Mouse (Mus musculus): ENCODE results near the gene Rps16. TPM values are rescaled to one million over a fixed set of nuclear protein-coding genes. Genes with fewer than 3 reads are reported as not detected.

Gene Rps16
- total RNA-seq (2021) = 100 to 1,000 TPM; 489 to 520 TPM

GRCm38 (mm10) chr7:28350155-28350883 lies at the start of gene Rps16:
Gene Rps16, plus strand, starts transcription at chr7:28350652.
- intact Hi-C loops (cut with DNase I) = loop anchor here (2.0 to 5.0 kb wide), 2 partner anchors 20 to 87 kb away; partner anchors contain the start of gene Gmfg
- DNase-seq (ENCODE audit: low spot score) = peak; percentile 96

- intact Hi-C loops (cut with DNase I) = loop anchor here (2.0 kb wide), 1 partner anchor 23 kb away; no protein-coding TSS in a partner anchor
- DNase-seq (ENCODE audit: low spot score) = peak; percentile 19
These were observed 48.6 kb upstream of the Rps16 start, which contains the start of gene Dll3 for GRCm38 (mm10) chr7:28301616-28302433. Gene Dll3, minus strand, starts transcription at chr7:28302238.

GRCm38 (mm10) chr7:28305641-28306040 lies 44.8 kb upstream of the Rps16 start:
- DNase-seq (ENCODE audit: low spot score) = no peak
- intact Hi-C loops (cut with DNase I) = no loop called here

DNA sequence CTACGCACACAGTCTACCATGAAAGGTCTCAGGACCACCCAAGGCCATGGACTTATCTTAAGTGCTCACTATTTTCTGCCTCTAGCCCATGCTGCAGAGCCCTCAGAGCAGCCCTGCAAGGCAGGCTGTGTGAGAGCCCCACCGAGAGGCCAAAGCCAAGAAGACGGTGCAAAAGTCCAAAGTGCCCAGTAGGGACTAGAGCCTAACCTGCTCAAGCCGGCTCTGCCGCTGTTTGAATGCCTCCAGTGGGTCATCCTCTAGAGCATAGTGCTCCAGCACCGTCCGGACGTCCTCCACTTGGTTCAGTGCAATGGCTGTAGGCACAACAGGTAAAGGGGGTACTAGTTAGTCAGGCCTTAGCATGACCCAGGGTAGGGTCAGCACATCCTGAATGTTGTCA lies 44.2 kb upstream of the Rps16 start:
- intact Hi-C loops (cut with DNase I) = no loop called here
- no peak for DNase-seq (ENCODE audit: low spot score)

DNA sequence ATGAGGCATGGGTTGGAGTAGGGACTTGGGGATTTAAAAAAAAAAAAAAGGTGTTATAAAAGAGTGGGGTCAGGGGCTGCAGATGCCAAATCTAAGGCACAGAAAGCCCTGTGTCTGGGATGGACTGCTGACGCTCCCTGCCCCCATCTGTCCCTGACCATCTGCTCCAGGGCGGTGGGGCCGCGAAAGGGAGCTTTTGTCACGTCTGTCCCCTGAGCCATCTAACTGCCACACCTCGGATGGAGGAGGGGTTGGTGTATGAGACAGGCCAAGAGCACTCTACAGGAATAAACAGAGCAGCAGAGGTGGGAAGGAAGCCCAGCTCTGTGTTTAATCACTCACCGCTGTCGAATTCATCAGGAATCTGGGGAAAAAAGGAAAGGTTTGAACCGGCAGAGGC lies 40.7 kb upstream of the Rps16 start:
- intact Hi-C loops (cut with DNase I) = no loop called here
- no peak for DNase-seq (ENCODE audit: low spot score)

DNA sequence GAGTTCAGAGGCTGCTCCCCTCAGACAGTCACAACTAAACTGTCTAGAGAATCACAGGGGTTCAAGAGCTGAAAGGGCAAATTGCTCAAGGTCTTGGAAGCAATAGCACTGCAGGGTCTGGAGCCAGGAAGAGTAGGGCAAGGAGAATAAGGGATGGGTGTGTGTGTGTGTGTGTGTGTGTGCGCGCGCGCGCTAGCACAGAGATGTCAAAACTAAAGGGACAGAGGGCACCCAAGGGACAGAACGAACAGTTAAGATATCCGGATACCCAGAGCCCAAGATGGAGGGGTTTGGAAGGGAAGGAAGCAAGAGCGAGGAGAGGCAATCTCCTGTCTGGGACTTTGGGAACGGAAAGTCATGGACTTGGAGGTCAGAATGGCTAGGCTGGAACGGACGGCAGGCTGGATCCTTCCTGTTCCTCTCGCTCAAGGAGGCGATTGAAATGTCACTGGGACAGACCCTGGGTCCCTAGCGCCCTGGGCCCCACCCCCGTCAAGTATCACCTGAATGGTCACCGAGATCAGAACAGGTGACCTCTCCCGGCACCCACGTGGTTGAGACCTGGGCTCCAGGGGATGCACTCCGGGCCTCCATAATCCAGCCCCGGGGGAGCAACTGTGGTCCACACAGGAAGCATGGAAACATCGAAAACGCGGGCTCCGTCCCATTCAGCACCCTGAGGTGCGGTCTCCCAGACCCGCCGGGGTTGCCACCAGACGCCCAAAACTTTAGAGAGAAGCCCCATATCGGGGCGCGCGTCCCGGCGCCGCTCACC lies 39.1 kb upstream of the Rps16 start:
- intact Hi-C loops (cut with DNase I) = no loop called here
- no peak for DNase-seq (ENCODE audit: low spot score)

DNA sequence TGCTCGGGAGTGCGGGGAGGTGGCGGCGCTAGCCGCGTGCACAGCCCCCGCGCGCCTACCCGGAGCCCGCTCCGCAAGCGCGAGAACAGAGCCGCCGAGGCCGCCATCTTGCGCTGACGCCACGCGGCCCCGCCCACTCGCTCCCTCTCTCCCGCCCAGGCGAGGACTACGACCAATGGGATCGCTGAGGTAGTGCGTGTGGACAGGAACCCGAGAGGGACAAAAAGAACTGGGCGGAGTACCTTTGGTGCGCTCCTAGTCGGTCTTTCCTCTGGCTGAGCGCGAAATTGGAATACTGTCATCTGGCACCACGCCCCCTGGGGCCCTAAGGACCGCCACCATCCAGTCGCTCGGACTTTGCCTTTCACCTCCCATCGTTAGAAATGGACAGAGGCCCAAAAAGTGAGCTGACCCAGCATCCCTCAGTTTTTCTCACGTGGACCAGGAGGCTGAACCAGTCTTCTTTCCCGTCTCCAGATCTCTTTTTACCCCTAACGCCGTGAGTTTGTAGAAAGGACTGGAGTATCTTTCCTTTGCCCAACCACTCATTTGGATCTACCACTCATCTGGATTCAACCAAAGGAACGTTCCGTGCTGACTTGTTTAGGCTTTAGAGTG lies 38.4 kb upstream of the Rps16 start, which contains the start of gene Timm50:
Gene Timm50, minus strand, starts transcription at position 147 of the 618 bp plus-strand sequence.
- intact Hi-C loops (cut with DNase I) = loop anchor here (2.0 kb wide), 1 partner anchor 25 kb away; no protein-coding TSS in a partner anchor
- peak; percentile 94 for DNase-seq (ENCODE audit: low spot score)

- no peak for DNase-seq (ENCODE audit: low spot score)
- intact Hi-C loops (cut with DNase I) = no loop called here
These were observed 32.4 kb upstream of the Rps16 start for GRCm38 (mm10) chr7:28318036-28318435.

GRCm38 (mm10) chr7:28318714-28319113 lies 31.7 kb upstream of the Rps16 start:
- intact Hi-C loops (cut with DNase I) = no loop called here
- no peak for DNase-seq (ENCODE audit: low spot score)

- intact Hi-C loops (cut with DNase I) = no loop called here
- no peak for DNase-seq (ENCODE audit: low spot score)
These were observed 28.3 kb upstream of the Rps16 start for GRCm38 (mm10) chr7:28321974-28322720.

DNA sequence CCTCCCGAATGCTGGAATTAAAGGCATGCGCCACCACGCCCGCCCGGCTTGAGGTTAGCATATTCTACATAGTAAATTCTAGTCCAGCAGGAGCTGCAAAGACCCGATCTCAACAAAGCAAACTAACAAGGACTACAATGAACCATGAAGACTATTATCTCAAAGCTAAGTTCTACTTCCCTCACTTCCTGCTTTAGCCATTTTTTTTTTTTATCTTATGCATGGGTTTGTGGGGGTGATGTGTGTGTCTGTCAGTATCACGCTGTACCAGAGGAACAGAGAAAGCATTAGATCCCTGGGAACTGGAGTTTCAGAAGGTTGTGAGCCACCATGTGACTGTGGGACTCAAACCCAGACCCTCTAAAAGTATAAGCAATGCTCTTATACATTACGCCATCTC lies 25.2 kb upstream of the Rps16 start:
- no peak for DNase-seq (ENCODE audit: low spot score)
- intact Hi-C loops (cut with DNase I) = no loop called here

GRCm38 (mm10) chr7:28326457-28326856 lies 24.0 kb upstream of the Rps16 start:
- no peak for DNase-seq (ENCODE audit: low spot score)
- intact Hi-C loops (cut with DNase I) = no loop called here

DNA sequence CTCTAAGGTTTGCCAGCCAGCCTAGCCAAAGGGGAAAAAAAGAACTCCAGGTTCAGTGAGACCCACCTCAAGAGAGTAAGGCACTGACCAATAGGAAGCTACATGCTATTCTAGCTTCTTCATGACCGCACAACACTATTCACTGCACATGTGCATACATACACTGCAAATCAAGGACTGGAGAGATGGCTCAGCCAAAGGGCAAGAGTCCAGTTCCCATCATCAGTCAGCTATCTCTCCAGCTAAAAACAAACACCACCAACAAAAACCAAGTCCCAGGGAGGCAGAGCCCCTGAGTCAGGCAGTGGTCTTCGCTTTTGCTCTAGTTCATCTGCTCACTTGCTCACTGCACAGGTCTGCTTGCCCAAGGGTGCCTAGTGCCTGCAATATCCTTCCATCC lies 22.2 kb upstream of the Rps16 start:
- DNase-seq (ENCODE audit: low spot score) = no peak
- intact Hi-C loops (cut with DNase I) = no loop called here

DNA sequence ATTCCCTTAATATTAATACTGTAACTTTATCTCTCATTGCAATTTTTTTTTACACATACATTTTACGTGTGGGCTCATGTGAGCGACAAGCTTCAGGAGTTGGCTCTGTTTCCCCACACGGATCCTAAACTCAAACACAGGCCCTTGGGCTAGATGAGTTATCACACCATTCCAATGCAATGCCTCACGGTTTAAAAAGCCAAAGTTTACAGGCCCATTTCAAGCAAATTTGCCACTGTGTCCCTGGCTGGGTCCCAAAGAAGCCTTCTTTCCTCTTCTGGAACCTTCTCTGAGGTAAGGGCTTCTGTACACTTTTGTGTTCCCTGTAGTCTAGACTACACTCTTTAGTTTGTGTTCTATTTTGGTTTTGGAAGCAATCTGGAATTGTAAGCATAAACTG lies 15.9 kb upstream of the Rps16 start:
- no peak for DNase-seq (ENCODE audit: low spot score)
- intact Hi-C loops (cut with DNase I) = no loop called here

DNA sequence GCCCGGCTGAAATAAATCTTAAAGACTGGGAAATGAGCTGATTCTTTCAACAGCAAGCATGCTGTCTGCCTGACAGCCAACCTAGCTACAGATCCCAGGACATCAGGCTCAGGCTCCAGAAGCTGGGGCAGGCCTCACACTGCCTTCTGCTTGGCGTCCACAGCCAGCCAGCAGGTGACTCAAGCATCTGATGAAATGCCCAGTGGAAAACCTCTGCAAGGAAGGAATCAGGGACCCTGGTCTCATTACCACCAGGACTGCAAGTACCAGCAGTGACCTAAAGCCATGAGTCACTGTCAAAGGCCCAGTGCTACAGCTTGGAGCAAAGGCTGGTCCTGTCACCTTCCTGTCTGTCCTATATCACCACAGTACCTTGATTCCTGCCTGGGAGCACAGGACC lies 15.0 kb upstream of the Rps16 start:
- intact Hi-C loops (cut with DNase I) = no loop called here
- DNase-seq (ENCODE audit: low spot score) = no peak

DNA sequence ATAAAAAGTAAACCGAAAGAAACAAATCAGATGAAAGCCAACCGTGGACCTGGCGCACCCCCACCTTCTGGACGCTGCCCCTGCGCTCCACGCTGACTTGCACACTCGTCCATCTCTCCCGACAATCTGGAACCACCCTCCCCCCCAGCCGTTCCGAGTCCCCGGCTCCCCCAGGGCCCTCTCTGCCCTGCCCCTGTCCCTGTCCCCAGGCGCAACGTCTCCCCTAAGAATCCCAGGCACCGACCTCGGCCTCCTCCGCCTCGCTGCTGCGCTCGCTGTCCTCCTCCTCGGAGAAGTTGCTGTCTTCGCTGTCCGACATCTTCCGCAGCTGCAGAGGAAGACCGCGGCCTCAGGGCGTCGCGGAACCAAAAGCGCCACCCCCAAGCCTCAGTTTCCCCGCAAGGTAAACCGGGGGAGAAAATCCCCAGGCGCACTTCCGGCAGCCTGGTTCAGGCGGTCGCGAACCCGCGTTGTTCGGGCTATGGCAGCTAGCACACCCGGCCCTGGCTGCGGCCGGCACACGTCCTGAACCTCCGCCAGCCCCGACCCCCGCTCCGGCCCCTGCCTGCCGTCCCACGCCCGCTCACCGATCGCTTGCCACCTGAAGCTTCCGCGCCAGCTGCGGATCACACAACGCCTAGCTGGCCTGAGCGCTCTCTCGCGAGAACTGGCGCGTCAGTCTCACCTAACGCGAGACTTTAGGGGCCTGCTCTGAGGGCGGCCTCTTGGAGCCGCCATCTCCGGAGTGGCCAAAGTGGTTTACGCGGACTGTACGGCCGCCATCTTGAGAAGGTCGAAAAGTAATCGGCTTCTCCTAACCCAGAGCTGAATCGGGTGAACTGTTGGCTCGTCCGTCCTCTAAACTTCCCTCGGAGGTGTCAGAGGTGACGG lies 12.1 kb upstream of the Rps16 start, which contains the start of gene Supt5:
Gene Supt5, minus strand, starts transcription at position 639 of the 891 bp plus-strand sequence.
- intact Hi-C loops (cut with DNase I) = no loop called here

DNA sequence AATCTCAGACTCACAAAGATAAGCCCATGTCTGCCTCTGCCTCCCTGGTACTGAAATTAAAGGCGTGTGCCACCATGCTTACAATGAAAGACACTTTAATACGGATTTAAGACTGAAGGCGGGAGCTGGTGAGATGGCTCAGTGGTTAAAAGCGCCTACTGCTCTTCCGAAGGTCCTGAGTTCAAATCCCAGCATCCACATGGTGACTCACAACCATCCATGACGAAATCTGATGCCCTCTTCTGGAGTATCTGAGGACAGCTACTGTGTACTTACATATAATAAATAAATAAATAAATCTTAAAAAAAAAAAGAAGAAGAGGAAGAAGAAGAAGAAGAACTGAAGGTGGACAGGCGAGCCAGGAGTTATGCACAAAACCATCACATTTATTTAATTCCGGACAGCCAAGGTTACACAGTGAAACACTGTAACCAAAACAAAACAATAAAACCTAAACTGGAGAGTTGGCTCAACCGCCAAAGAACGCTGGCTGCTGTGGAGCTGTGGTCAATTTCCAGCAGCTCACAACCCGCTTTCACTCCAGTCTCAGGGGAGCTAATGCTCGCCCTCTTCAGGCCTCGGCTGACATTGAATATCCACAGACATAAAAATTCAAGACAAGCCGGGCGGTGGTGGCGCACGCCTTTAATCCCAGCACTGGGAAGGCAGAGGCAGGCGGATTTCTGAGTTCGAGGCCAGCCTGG lies 11.1 kb upstream of the Rps16 start:
- DNase-seq (ENCODE audit: low spot score) = peak; percentile 37
- intact Hi-C loops (cut with DNase I) = no loop called here

More for the DNA sequence above, 12.1 kb upstream of the Rps16 start, which contains the start of gene Supt5:
- DNase-seq (ENCODE audit: low spot score) = peak; percentile 96
